Mouse (Mus musculus) liver, adult 2 months (tissue): ENCODE results near the gene Muc2. TPM values are rescaled to one million over a fixed set of nuclear protein-coding genes. Genes with fewer than 3 reads are reported as not detected.

Experiments used
- DNase-seq: peaks from one replicate; pipeline ENCODE4 v3.0.0-alpha.2; 2011; ENCODE audit warnings: low read depth, low spot score; ENCODE audit errors: extremely low read depth
- H3K27ac ChIP-seq: fragments of 200-500 bp; replicated peaks from 2 replicates; pipeline ENCODE4 v1.5.1; 2012; ENCODE audit warnings: low read depth, mild to moderate bottlenecking, control low read depth, inconsistent platforms, low read length; ENCODE audit not compliant: insufficient read depth
- H3K27me3 ChIP-seq: fragments of 200-500 bp; 2 replicates; pipeline ENCODE4 v1.6.1; 2012; ENCODE audit warnings: mild to moderate bottlenecking, moderate library complexity, low read length, inconsistent platforms; ENCODE audit not compliant: control insufficient read depth, insufficient read depth
- H3K36me3 ChIP-seq: fragments of 200-500 bp; 2 replicates; pipeline ENCODE4 v1.6.1; 2012; ENCODE audit warnings: low read length, inconsistent platforms; ENCODE audit not compliant: control insufficient read depth, insufficient read depth
- H3K4me1 ChIP-seq: fragments of 200-500 bp; 2 replicates; pipeline ENCODE4 v1.6.1; 2011; ENCODE audit warnings: low read length; ENCODE audit not compliant: control insufficient read depth, insufficient read depth
- H3K4me3 ChIP-seq: fragments of 200-500 bp; 2 replicates; pipeline ENCODE4 v1.5.1; 2011; ENCODE audit warnings: low read depth, mild to moderate bottlenecking, control low read depth, low read length, moderate library complexity; ENCODE audit not compliant: insufficient read depth
- H3K79me2 ChIP-seq: fragments of 200-500 bp; 2 replicates; pipeline ENCODE4 v1.6.1; 2012; ENCODE audit warnings: inconsistent platforms, mild to moderate bottlenecking, low read length, moderate library complexity; ENCODE audit not compliant: control insufficient read depth, insufficient read depth
- H3K9ac ChIP-seq: fragments of 200-500 bp; 2 replicates; pipeline ENCODE4 v1.6.1; 2012; ENCODE audit warnings: low read depth, mild to moderate bottlenecking, control low read depth, inconsistent platforms, low read length
- CTCF ChIP-seq: fragments of 200-500 bp; IDR thresholded peaks from 2 replicates; pipeline ENCODE4 v1.5.1; 2011; ENCODE audit warnings: low read depth, low read length, control low read depth
- POLR2A ChIP-seq: fragments of 200-500 bp; IDR thresholded peaks from 2 replicates; pipeline ENCODE4 v1.6.1; 2011; ENCODE audit warnings: low read length, control low read depth; ENCODE audit not compliant: insufficient read depth; ENCODE audit errors: extremely low read depth
- WGBS: fragments of 180-500 bp; shearing (Covaris S2); methylation state at CpG from one replicate; pipeline ENCODE4 v1.1.7; 2018; 5-methylcytosine and 5-hydroxymethylcytosine counted together
- polyA plus RNA-seq: library from polyadenylated mRNA; depleted of rRNA; stranded (reverse); fragments of >200 nt; gene quantifications from 2 replicates; pipeline ENCODE4 v1.2.3, GENCODE M21; 2012
- total RNA-seq: library from RNA; depleted of rRNA; stranded (reverse); fragments of >200 nt; gene quantifications from 2 replicates; pipeline ENCODE4 v1.2.3, GENCODE M21; 2014

Muc2 gene
- total and polyA plus RNA-seq, 2 experiments: 3.7 TPM; not detected in 1

- Histone ChIP-seq H3K9ac (no peak overlapping the region), H3K79me2 (no peaks in the 10 kb centered on the region), H3K27me3 (no peaks in the 10 kb centered on the region), H3K27ac (no peak overlapping the region), H3K36me3 (no peaks in the 10 kb centered on the region), H3K4me3 (no peak overlapping the region), H3K4me1 (no peaks in the 10 kb centered on the region)
- no peak for DNase-seq
- TF ChIP-seq POLR2A: no peak
- TF ChIP-seq CTCF: no peak
- WGBS: 86% methylated on average over 5 of the region's 5 CpGs
Observed at GRCm38 (mm10) chr7:141671626-141672291, 18.4 kb upstream of the Muc2 start.

GRCm38 (mm10) chr7:141678922-141679321 lies 11.2 kb upstream of the Muc2 start:
- WGBS: 71% methylated on average over 4 of the region's 4 CpGs
- Histone ChIP-seq H3K36me3 (no peaks in the 10 kb centered on the region), H3K27ac (no peak overlapping the region), H3K4me3 (no peak overlapping the region), H3K79me2 (no peaks in the 10 kb centered on the region), H3K27me3 (no peaks in the 10 kb centered on the region), H3K4me1 (no peaks in the 10 kb centered on the region), H3K9ac (no peak overlapping the region)
- no peak for DNase-seq
- TF ChIP-seq POLR2A: no peak

- Histone ChIP-seq H3K4me3 (no peak overlapping the region), H3K9ac (no peak overlapping the region), H3K36me3 (no peaks in the 10 kb centered on the region), H3K79me2 (no peaks in the 10 kb centered on the region), H3K27me3 (no peaks in the 10 kb centered on the region), H3K27ac (no peak overlapping the region), H3K4me1 (no peaks in the 10 kb centered on the region)
- DNase-seq: no peak
- 63% methylated on average over 10 of the region's 10 CpGs for WGBS
- TF ChIP-seq CTCF (no peak), POLR2A (no peak)
Observed at GRCm38 (mm10) chr7:141687330-141687729, 2.8 kb upstream of the Muc2 start.

GRCm38 (mm10) chr7:141693591-141694273 lies 3.6 kb downstream of the Muc2 start:
- DNase-seq: no peak
- Histone ChIP-seq H3K9ac (no peak overlapping the region), H3K27ac (no peak overlapping the region), H3K4me1 (no peaks in the 10 kb centered on the region), H3K36me3 (no peaks in the 10 kb centered on the region), H3K79me2 (no peaks in the 10 kb centered on the region), H3K27me3 (no peaks in the 10 kb centered on the region), H3K4me3 (no peak overlapping the region)
- 42% methylated on average over 30 of the region's 30 CpGs for whole genome bisulfite sequencing
- TF ChIP-seq CTCF: no peak
- TF ChIP-seq POLR2A: no peak

GRCm38 (mm10) chr7:141694274-141694639 lies 4.1 kb downstream of the Muc2 start:
- no peaks in the 10 kb centered on the region for H3K4me1 ChIP-seq
- no peak for TF ChIP-seq POLR2A
- no peak for TF ChIP-seq CTCF
- no peak overlapping the region for H3K4me3 ChIP-seq
- H3K79me2 ChIP-seq: no peaks in the 10 kb centered on the region
- no peak overlapping the region for H3K9ac ChIP-seq
- no peaks in the 10 kb centered on the region for H3K36me3 ChIP-seq
- H3K27me3 ChIP-seq: no peaks in the 10 kb centered on the region
- no peak for DNase-seq
- WGBS: 74% methylated on average over 5 of the region's 5 CpGs
- H3K27ac ChIP-seq: no peak overlapping the region

- H3K4me1 ChIP-seq: no peaks in the 10 kb centered on the region
- no peak overlapping the region for H3K9ac ChIP-seq
- H3K36me3 ChIP-seq: no peaks in the 10 kb centered on the region
- no peak for DNase-seq
- no peak overlapping the region for H3K27ac ChIP-seq
- no peak overlapping the region for H3K4me3 ChIP-seq
- no peaks in the 10 kb centered on the region for H3K79me2 ChIP-seq
- no peaks in the 10 kb centered on the region for H3K27me3 ChIP-seq
- WGBS: 86% methylated on average over 13 of the region's 13 CpGs
- TF ChIP-seq POLR2A (no peak), CTCF (no peak)
Observed at GRCm38 (mm10) chr7:141696538-141696937, 6.4 kb downstream of the Muc2 start.
